Mouse (Mus musculus): ENCODE data around the gene Nek6. TPM values are rescaled to one million over a fixed set of nuclear protein-coding genes. Genes with fewer than 3 reads are reported as not detected.

The Nek6 gene
- total RNA-seq (2021), result 13.6 and 14.9 TPM in 2 replicates
- long read RNA-seq, experiment 1, full-length matches to known transcripts, result 17 of 22 reads
- long read RNA-seq, experiment 1, partial matches to known transcripts, result 1 of 22 reads
- long read RNA-seq, experiment 1, other reads (novel, unspliced or antisense), result 4 of 22 reads
- long read RNA-seq, experiment 2, full-length matches to known transcripts, result 12 of 18 reads
- long read RNA-seq, experiment 2, partial matches to known transcripts, result 1 of 18 reads
- long read RNA-seq, experiment 2, other reads (novel, unspliced or antisense), result 5 of 18 reads

GRCm38 (mm10) chr2:38511487-38512307 lies at the start of gene Nek6:
Gene Nek6, plus strand, starts transcription at chr2:38511643.
- DNase-seq, result peak; percentile 81

GRCm38 (mm10) chr2:38462323-38462722 lies 49.1 kb upstream of the Nek6 start:
- no peak for DNase-seq

- no peak for DNase-seq
These were observed 42.6 kb upstream of the Nek6 start for GRCm38 (mm10) chr2:38468845-38469244.

GRCm38 (mm10) chr2:38471745-38472144 lies 39.7 kb upstream of the Nek6 start:
- DNase-seq, result peak; percentile 55

GRCm38 (mm10) chr2:38472829-38473228 lies 38.6 kb upstream of the Nek6 start:
- no peak for DNase-seq

- DNase-seq, result no peak
These were observed 34.5 kb upstream of the Nek6 start for GRCm38 (mm10) chr2:38476871-38477496.

- DNase-seq, result no peak
These were observed 34.0 kb upstream of the Nek6 start for GRCm38 (mm10) chr2:38477497-38477873.

- no peak for DNase-seq
These were observed 32.8 kb upstream of the Nek6 start for GRCm38 (mm10) chr2:38478683-38479082.

GRCm38 (mm10) chr2:38479541-38479940 lies 31.9 kb upstream of the Nek6 start:
- DNase-seq, result no peak

- DNase-seq, result peak; percentile 11
These were observed 30.2 kb upstream of the Nek6 start for GRCm38 (mm10) chr2:38481166-38481778.

GRCm38 (mm10) chr2:38482122-38482521 lies 29.3 kb upstream of the Nek6 start:
- no peak for DNase-seq

- no peak for DNase-seq
These were observed 28.3 kb upstream of the Nek6 start for GRCm38 (mm10) chr2:38483058-38483704.

GRCm38 (mm10) chr2:38484556-38484955 lies 26.9 kb upstream of the Nek6 start:
- DNase-seq, result no peak

- no peak for DNase-seq
These were observed 26.0 kb upstream of the Nek6 start for GRCm38 (mm10) chr2:38485409-38485808.

GRCm38 (mm10) chr2:38485957-38486931 lies 25.2 kb upstream of the Nek6 start:
- DNase-seq, result peak; percentile 87

GRCm38 (mm10) chr2:38497594-38497993 lies 13.8 kb upstream of the Nek6 start:
- no peak for DNase-seq

- DNase-seq, result no peak
These were observed 9.8 kb upstream of the Nek6 start for GRCm38 (mm10) chr2:38501606-38502005.

GRCm38 (mm10) chr2:38502123-38502522 lies 9.3 kb upstream of the Nek6 start:
- no peak for DNase-seq

GRCm38 (mm10) chr2:38502747-38503146 lies 8.7 kb upstream of the Nek6 start:
- no peak for DNase-seq

GRCm38 (mm10) chr2:38504311-38504710 lies 7.1 kb upstream of the Nek6 start:
- no peak for DNase-seq

GRCm38 (mm10) chr2:38507181-38507580 lies 4.3 kb upstream of the Nek6 start:
- DNase-seq, result no peak
